Mouse (Mus musculus): ENCODE measurements around the gene Slc23a2. TPM values are rescaled to one million over a fixed set of nuclear protein-coding genes. Genes with fewer than 3 reads are reported as not detected.
A peak's percentile ranks its signal among the peaks of the same experiment; 100 is the strongest.

Gene Slc23a2
- polyA plus RNA-seq, 2 experiments, result 1.6 to 2.3 TPM

DNA sequence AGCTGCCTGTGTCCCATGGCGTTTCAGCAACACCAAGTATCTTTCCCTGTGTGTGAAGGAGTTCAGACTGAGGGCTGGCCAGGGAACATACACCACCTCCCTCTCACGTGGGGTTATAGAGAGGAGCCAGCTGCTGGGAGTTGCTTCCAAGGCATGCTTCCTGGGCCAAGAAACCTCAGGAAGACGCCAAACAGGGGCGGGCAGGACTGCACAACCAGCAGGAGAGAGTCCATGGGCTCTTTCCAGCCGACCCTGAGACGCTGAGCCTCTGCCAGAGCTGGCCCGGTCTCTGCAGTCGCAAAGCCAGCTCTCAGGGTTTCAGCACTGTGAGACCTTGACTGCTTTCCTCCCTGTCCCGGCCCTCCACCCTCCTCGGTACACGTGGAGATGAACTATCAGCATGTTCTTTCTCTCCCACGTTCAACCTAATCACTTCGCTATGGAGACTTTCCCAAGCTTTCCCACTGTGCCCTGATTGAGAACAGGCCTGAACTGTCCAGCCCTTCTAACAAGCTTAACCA lies 101.7 kb downstream of the Slc23a2 start:
- Histone ChIP-seq H3K27me3 (ENCODE audit: control insufficient read depth, insufficient read depth, low read length) (no peaks in the 10 kb centered on the region), H3K4me1 (replicated peaks; ENCODE audit: control insufficient read depth in 2 of 2, insufficient read depth in 2 of 2, low read length in 1 of 2) (peaks cover 0 to 2% of the 10 kb centered on the region in 2 experiments; a peak in 1 of 4 replicates), H3K27ac (no peak overlapping the region), H3K4me3 (ENCODE audit: insufficient read depth in 1 of 2, low read depth in 2 of 2, low read length in 2 of 2) (no peak overlapping the region), H3K36me3 (replicated peaks; ENCODE audit: control insufficient read depth, insufficient read depth, low read depth) (no peaks in the 10 kb centered on the region), H3K4me2 (ENCODE audit: low read depth) (no peak overlapping the region), H3K9me3 (ENCODE audit: control insufficient read depth, low read length) (no peaks in the 10 kb centered on the region), H3K9ac (replicated peaks) (no peak overlapping the region)
- TF ChIP-seq EP300 (IDR thresholded peaks at IDR 0.05; ENCODE audit: low read depth) (no peak), CTCF (IDR thresholded peaks at IDR 0.05; ENCODE audit: low read depth) (no peak)
- no peak for DNase-seq (ENCODE audit: low read depth in 3 of 3, low spot score in 3 of 3)
- ATAC-seq (ENCODE audit: insufficient read depth), result no peak
- 58% methylated on average over 13 of the region's 13 CpGs for WGBS (ENCODE audit: insufficient replicate concordance)

DNA sequence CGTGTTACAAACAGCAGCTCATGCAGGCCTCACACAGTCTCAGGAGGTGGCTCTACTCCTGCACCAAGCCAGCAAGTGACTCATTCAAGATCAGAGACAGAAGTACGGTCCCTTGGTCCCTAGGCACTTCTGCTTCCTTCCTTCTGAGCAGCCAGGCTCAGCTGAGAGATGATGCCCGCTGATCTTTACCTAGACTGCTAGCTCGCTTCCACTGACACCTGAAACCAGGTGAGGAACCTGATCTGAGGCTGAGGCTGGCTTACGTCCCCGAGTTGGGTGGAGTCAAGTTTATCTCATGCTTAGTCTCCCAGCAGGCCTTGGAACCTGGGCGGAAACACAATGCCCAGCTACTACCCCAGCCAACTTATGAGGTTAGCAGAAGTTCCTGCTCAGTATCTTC lies 105.0 kb downstream of the Slc23a2 start:
- no peak overlapping the region for H3K4me2 ChIP-seq (ENCODE audit: low read depth)
- WGBS (ENCODE audit: insufficient replicate concordance), result 28% methylated on average over 7 of the region's 7 CpGs
- ATAC-seq (ENCODE audit: insufficient read depth), result no peak

DNA sequence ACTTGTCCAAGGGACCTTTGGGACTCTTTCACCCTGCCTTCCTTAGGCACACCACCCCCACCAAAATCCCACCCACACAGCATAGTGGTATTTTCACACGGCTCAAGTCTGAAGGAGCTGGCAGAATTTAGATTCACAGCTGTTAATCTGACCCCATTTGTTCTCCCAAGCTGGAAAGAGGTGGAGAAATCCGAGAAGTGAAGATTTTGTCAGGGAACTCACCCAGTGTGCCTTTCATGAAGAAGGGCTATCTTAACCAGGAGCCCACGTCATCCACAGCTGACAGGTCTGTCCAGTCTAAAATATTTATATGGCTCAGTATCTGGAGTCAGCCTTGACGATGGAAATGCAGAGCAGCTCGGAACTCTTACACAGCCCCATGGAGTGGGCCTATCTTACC lies 108.6 kb downstream of the Slc23a2 start:
- Histone ChIP-seq H3K27me3 (ENCODE audit: control insufficient read depth, insufficient read depth, low read length) (no peaks in the 10 kb centered on the region), H3K27ac (no peak overlapping the region), H3K9ac (replicated peaks) (no peak overlapping the region), H3K4me1 (replicated peaks; ENCODE audit: control insufficient read depth in 2 of 2, insufficient read depth in 2 of 2, low read length in 1 of 2) (peaks cover 9 to 22% of the 10 kb centered on the region in 2 experiments), H3K36me3 (replicated peaks; ENCODE audit: control insufficient read depth, insufficient read depth, low read depth) (no peaks in the 10 kb centered on the region), H3K4me3 (ENCODE audit: insufficient read depth in 1 of 2, low read depth in 2 of 2, low read length in 2 of 2) (no peak overlapping the region), H3K9me3 (ENCODE audit: control insufficient read depth, low read length) (no peaks in the 10 kb centered on the region), H3K4me2 (ENCODE audit: low read depth) (no peak overlapping the region)
- WGBS (ENCODE audit: insufficient replicate concordance), result 64% methylated on average over 5 of the region's 5 CpGs
- DNase-seq (ENCODE audit: low read depth in 3 of 3, low spot score in 3 of 3) (no peak), ATAC-seq (ENCODE audit: insufficient read depth) (no peak)
- no peak for TF ChIP-seq CTCF (IDR thresholded peaks at IDR 0.05; ENCODE audit: low read depth)
- TF ChIP-seq EP300 (IDR thresholded peaks at IDR 0.05; ENCODE audit: low read depth), result no peak

More for the DNA sequence above, 105.0 kb downstream of the Slc23a2 start:
- Histone ChIP-seq H3K4me1 (replicated peaks; ENCODE audit: control insufficient read depth in 2 of 2, insufficient read depth in 2 of 2, low read length in 1 of 2) (peaks cover 6 to 8% of the 10 kb centered on the region in 2 experiments), H3K9me3 (ENCODE audit: control insufficient read depth, low read length) (no peaks in the 10 kb centered on the region), H3K4me3 (ENCODE audit: insufficient read depth in 1 of 2, low read depth in 2 of 2, low read length in 2 of 2) (no peak overlapping the region), H3K36me3 (replicated peaks; ENCODE audit: control insufficient read depth, insufficient read depth, low read depth) (no peaks in the 10 kb centered on the region), H3K9ac (replicated peaks) (no peak overlapping the region), H3K27ac (no peak overlapping the region), H3K27me3 (ENCODE audit: control insufficient read depth, insufficient read depth, low read length) (no peaks in the 10 kb centered on the region)
- TF ChIP-seq EP300 (IDR thresholded peaks at IDR 0.05; ENCODE audit: low read depth) (no peak), CTCF (IDR thresholded peaks at IDR 0.05; ENCODE audit: low read depth) (no peak)
- no peak for DNase-seq (ENCODE audit: low read depth in 3 of 3, low spot score in 3 of 3)

DNA sequence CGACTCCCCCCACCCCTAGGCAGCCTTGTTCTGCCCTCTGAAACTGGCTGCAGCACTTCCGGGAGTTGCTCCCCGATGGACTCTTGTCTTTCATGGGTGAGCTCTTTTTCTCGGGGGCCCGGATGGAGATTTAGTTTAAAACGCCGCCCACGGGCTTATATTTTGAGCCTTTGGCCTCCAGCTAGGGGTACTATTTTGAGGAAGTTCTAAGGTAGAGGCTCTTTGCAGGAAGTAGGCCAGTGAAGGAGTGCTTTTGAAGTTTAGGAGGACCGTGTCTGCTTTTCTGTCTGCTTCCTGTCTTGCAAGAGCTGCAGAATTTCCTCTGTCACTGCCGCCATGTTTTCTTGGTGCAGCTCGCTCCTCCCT lies 109.5 kb downstream of the Slc23a2 start:
- Histone ChIP-seq H3K36me3 (replicated peaks; ENCODE audit: control insufficient read depth, insufficient read depth, low read depth) (no peaks in the 10 kb centered on the region), H3K9ac (replicated peaks) (no peak overlapping the region), H3K4me1 (replicated peaks; ENCODE audit: control insufficient read depth in 2 of 2, insufficient read depth in 2 of 2, low read length in 1 of 2) (peaks cover 9 to 22% of the 10 kb centered on the region in 2 experiments), H3K9me3 (ENCODE audit: control insufficient read depth, low read length) (no peaks in the 10 kb centered on the region), H3K4me3 (ENCODE audit: insufficient read depth in 1 of 2, low read depth in 2 of 2, low read length in 2 of 2) (no peak overlapping the region), H3K27me3 (ENCODE audit: control insufficient read depth, insufficient read depth, low read length) (no peaks in the 10 kb centered on the region), H3K4me2 (ENCODE audit: low read depth) (no peak overlapping the region; the same call in 1 of the 2 replicates), H3K27ac (no peak overlapping the region)
- 24% methylated on average over 11 of the region's 11 CpGs for WGBS (ENCODE audit: insufficient replicate concordance)
- DNase-seq (ENCODE audit: low read depth in 3 of 3, low spot score in 3 of 3) (no peak), ATAC-seq (ENCODE audit: insufficient read depth) (no peak)
- no peak for TF ChIP-seq CTCF (IDR thresholded peaks at IDR 0.05; ENCODE audit: low read depth)
- TF ChIP-seq EP300 (IDR thresholded peaks at IDR 0.05; ENCODE audit: low read depth), result no peak

DNA sequence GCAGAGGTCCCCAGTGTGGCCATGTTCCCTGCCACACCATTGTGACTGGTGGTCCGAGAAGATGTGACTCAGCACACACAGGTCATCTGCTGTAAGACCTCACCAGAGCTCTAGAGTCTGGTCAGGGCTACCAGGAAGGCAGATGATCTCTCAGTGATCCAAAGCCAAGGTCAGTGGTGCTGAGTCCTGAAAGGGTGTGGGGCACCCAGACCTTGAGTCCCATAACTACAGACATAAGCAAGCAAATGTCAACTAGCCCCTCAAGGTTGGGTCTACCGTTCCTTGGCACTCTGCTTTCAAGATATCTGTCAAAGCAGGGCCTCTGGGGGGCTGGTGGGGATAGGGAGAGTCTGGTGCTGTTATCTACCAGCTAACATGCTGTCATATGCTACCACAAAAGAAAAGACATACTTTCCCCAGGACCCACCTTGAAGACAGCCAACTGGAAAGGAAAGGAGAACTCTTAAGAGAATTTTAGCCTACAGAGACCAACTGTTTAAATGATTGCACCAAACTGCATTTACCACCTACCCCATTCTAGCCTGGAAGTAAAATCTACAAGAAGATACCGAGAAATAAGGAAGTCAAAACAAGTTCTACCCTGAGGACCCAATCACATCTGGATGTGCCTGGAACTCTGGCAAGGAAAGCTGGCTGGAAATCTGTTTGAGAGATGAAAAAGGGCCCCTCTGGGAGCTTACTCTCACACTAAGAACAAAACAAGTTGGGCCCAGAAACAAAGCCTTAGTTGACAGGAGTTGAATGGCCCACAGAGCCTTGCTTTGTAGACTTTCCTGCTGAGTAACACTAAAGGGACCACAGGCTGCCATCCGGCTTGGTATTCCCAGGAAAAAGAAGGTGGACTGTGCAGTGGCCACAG lies 110.1 kb downstream of the Slc23a2 start:
- peak; percentile 73 for ATAC-seq (ENCODE audit: insufficient read depth)
- Histone ChIP-seq H3K4me3 (ENCODE audit: insufficient read depth in 1 of 2, low read depth in 2 of 2, low read length in 2 of 2) (no peak overlapping the region), H3K36me3 (replicated peaks; ENCODE audit: control insufficient read depth, insufficient read depth, low read depth) (no peaks in the 10 kb centered on the region), H3K9me3 (ENCODE audit: control insufficient read depth, low read length) (no peaks in the 10 kb centered on the region), H3K9ac (replicated peaks) (no peak overlapping the region), H3K4me2 (ENCODE audit: low read depth) (no peak overlapping the region; the same call in none of the 2 replicates), H3K27ac (peak overlapping the region; percentile 17; the same call in 1 of the 2 replicates), H3K4me1 (replicated peaks; ENCODE audit: control insufficient read depth in 2 of 2, insufficient read depth in 2 of 2, low read length in 1 of 2) (peaks cover 9 to 22% of the 10 kb centered on the region in 2 experiments), H3K27me3 (ENCODE audit: control insufficient read depth, insufficient read depth, low read length) (no peaks in the 10 kb centered on the region)
- no peak for DNase-seq (ENCODE audit: low read depth in 3 of 3, low spot score in 3 of 3)
- 31% methylated on average over 4 of the region's 4 CpGs for WGBS (ENCODE audit: insufficient replicate concordance)
- peak; percentile 37; the same call in 1 of the 2 replicates for TF ChIP-seq EP300 (IDR thresholded peaks at IDR 0.05; ENCODE audit: low read depth)
- no peak for TF ChIP-seq CTCF (IDR thresholded peaks at IDR 0.05; ENCODE audit: low read depth)

Data from liver, embryonic 14.5 days (tissue).